Mouse (Mus musculus) natural killer cell, adult 2 months (primary cell): ENCODE data around the gene Mon1b.

Experiments
- DNase-seq, 2 experiments: peaks; one replicate each; pipeline ENCODE4 v3.0.0; 2022; ENCODE audit warnings: low spot score in 2 of 2

Mon1b gene

DNA sequence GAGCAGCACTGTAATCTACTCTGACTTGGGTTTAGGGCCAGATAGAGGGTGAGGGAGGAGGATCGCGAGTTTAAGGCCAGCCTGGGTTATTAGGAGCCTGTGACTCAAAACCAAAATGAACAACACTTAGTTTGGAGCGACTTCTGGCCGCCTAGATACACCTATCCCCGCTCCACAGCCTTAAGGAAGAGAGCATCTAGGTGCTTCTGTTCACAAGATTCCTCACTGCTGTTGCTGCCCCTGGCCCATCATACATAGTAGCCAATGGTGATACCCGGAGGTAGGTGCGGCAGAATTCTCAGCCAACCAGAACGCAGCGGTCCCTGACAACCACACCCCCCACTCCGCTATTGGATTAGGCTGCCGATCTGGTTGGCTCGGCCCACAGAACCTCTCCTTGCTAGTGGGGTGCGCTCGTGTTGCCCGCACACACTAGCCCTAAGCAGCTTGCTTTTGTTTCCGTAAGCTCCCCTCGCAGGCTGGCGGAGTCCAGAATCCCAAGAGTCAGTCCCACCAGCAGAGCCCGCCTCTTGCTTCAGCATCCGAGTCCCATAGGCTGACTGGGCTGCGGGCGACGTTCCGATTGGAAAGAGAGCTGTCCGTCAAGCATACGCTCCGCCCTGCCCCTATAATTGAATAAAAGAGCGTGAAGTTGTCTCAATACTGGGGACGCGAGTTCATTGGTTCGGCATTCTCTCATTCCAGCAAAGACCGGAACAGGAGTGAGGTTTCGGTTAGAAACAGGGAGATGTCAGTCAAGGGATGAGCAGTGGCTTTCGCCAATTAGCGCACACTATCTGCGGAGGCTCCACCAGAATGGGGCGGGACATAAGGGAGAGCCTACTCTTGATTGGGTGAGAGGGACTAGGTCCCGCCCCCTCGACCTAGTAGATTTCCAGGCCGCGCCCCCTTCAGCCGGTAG, at the start of gene Mon1b:
Gene Mon1b, plus strand, starts transcription at position 918 of the 922 bp plus-strand sequence.
- peak; percentile 98 to 99 for DNase-seq

DNA sequence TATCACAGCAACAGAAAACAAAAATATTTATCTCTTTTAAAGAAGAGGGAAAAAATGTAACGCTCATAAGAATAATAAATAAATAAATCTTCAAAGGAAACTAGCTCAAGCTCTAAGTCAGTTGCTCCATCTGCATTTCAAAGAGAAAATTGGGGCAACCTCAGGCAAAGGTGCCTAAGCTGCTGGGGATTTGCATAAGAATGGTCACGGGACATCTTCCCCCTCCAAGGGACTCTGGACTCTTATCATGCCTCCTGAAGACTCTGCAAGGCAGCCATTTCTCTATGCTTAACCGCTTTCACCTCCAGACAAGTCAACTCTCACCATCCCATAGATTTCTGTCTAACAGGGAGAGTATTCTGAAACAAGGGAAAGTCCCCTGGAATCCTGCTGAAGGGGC, 37.0 kb upstream of the Mon1b start:
- DNase-seq, result no peak

DNA sequence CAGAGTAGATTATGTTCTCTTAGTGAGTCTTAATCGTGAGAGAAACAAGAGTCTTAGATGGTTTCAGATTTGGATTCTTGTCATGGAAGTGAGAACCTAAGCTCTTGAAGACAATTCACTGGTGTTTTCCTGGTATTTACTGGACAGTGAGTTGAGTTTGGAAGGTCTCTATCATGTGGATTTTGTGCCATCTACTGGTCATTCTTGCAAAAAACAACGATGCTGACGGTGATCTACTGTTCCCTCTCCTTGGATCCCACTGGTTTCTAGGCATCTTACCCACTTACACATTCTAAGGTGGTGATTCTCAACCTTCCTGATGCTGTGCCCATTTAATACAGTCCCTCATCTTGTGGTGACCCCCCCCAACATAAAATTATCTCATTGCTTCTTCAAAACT, 2.8 kb upstream of the Mon1b start:
- DNase-seq, result peak in 1 of 2 experiments; percentile 16

DNA sequence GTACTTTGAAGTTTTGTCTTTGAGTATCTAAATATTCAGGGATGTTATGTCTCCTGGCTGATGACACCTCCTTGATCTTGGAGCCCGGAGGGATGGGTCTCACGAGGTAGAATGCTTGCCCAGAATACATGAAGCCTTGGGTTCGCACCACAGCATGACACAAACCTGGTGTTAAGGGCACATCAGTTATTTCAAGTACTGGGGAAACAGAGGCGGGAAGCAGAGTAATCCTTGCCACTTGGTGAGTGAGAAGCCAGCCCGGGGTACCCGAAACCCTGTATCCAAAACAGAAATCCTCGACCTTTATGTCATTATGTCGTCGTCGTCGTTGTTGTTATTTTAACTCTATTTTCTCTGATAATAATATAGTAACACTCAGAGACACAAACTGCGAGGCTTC, 1.2 kb upstream of the Mon1b start:
- no peak for DNase-seq

DNA sequence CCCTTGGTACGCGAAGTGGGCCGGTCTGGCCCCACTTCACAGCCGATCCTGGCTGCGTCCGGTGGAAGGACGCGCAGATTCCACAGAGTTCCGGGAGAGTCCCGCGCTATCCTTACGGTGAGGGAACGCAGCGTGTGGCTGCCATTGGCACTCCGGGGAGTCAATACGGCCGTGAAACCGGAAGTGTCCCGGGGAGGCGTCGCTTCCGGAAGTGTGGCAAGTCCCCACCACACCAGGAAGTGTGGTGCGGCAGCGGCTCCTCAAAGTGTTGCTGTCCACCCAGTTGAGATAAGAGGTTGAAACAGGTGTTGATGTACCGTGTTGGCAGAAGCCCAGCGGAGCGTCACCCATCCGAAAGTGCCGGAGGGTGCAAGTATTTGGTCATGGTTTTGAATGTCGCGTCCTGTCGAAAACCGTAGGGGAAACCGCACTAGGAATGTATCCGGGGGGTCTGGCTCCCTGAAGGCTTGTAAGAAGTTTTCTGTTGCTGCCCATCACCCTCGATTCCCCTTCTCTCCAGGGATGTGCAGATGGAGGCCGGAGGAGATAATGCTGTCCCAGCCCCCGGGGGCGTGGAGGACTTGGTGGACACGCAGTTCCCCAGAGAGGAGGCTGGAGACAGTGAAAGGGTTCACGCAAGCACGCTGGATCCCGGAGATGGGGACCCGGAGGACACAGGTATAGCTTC, 349 bp downstream of the Mon1b start:
- peak in 1 of 2 experiments; percentile 96 for DNase-seq

DNA sequence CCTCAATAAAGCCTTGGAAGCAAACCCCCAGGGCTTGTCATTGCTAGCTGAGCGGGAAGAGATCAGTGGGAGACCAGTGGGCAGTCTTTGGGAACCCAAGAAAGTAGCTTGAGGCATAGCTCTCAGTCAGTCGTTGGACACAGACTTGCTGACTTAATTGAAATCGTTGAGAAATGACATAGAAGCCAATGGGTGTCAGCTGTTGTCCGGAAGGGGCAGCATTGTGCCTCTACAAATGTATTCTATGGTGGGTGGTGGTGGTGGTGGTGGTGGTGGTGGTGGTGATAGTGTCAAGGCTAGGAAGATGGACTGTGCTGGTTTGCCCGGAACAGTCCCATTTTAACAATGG, 867 bp downstream of the Mon1b start:
- DNase-seq, result peak in 1 of 2 experiments; percentile 12

DNA sequence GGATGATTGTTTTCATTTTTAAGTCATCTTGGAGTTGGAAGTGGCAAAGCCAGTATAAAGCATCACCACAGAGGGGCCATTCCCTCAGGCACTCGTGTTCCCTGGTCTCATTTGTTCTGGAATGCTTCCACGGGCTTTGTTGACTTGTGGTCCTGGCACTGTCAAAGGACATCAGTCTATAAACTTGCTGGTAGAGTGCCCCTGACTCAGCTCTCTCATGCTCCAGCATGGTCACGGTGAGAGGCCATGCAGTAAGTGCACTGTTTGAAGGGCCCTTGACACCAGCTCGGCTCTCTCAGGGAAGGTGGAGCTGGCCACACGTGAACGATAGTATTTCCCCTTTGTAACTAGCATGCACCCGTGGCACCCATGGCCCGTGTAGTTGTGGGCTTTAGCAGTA, 5.0 kb downstream of the Mon1b start:
- DNase-seq, result no peak

DNA sequence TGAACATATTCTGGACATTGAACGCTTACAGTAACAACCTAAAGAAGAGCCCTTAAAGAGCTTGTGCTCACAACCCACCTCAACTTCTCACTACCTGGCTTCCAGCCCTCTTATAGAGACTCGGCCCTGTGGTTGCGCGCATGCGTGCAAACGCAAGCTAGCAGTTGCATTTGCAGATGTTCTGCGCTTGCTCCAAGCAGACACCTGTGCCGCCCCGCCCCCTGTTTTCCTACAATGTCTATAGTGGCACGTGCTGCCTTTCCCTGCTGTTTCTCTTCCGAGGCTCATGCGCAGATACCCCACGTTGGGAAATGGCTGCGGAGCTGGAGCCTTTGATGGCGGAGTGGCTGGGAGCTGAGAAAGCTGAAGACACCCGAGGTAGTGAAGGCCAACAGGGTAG, 7.5 kb downstream of the Mon1b start, which contains the start of gene Syce1l:
Gene Syce1l, plus strand, starts transcription at position 288 of the 400 bp plus-strand sequence.
- no peak for DNase-seq

DNA sequence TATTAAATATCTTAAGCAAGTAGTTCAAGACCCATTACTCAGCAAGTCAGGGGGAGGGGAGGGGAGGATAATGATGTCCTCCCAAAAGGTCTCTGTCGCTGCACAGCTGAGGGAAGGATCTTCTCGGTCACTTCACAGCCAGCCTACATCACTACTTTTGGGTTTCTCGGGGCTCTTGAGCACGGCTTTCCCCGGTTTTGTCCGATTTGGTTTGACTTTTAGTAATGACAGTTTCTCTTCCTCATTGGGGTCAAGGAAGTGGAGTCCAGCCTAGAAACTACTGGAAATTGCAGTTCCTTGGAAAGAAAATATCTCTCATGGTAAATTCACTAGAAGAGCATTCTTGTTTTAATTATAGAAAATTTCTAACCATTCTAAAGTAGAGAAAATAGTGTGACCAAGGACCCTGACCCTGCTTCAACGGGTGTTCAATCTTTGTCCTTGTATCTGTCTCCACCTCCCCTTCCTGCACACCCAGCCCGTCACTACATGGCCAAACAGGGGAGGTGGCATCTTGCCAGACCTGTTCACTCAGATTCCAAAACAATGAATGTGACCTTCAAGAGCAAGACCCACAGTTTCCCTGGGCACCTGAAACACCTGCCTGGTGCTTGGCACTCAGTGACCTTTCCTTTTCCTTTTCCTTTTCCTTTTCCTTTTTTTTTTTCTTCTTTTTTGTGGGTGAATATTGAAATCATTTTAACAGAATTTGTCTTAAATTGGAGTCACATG, 8.3 kb downstream of the Mon1b start:
- no peak for DNase-seq

DNA sequence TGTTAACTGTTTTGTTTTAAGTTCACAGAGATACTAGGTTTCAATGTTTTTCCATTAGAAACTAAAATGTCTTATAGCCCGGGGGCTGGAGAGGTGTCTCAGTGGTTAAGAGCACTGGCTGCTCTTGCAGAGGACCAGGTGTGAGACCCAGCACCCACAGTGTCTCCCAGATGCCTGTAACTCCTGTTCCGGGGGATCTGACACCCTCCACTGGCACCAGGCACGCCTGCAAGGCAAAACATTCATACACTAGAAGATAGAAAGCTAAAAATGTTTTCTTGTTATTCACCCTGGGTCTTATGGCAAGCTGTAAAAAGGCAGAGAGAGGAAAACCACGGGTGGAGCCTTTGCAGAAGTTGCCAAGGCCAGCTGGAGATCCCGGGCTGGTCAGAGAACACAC, 9.8 kb downstream of the Mon1b start:
- no peak for DNase-seq

DNA sequence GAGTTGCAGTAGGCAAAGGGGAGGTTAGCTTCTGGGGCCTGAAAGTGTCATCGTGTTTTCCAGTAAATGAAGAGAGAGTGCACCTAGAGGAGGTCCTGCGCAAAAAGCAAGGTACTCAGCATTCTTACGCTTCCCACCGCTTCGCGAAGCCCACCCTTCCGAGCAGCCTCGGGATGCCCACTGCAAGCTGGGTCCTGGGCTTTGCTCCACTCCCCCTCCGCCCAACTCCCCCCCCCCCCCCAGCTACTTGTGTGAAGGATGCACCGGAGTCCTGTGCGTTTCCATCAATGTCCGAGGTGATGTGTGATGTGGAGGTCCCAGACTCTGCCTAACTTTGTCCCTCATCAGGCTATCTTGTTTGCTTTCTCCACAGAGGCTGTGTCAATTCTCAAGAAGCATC, 17.1 kb downstream of the Mon1b start:
- DNase-seq, result no peak

DNA sequence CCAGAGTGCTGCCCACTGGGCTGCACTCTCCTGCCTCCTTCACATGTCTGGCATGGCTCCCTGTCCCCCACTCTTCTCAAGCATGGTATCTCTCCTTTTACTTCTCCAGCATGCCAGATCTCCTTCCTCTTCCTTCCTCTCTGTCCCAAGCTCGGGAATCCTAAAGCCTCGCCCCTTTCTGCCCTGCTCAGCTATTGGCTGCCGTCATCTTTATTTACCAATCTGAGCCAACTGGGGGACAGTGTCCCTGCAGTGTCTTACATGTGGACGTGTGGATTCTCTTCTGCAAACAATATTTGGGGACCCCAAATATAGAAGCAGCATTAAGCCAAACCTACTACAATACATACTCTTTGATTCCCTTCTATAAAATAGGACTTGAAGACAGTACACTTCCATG, 17.8 kb downstream of the Mon1b start:
- DNase-seq, result no peak

DNA sequence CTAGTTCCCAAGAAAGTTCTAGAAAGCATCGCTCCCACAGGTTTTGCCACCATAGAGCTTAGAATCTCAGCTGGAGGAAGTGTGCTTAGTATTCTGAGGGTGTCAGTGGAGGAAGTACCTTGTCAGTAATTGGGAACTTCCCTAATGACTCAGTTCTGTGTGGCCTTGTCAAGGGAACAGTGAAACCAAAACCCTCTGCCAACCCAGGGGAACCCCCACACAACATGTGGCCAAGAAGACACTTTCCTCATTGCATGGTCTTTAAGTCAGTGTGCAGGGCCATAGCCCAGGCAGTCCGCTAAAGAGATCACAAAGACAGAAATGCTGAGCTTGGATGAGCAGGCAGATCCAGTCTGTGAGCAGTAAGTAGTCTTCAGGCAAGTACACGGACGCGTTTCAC, 20.8 kb downstream of the Mon1b start:
- peak; percentile 50 to 56 for DNase-seq

DNA sequence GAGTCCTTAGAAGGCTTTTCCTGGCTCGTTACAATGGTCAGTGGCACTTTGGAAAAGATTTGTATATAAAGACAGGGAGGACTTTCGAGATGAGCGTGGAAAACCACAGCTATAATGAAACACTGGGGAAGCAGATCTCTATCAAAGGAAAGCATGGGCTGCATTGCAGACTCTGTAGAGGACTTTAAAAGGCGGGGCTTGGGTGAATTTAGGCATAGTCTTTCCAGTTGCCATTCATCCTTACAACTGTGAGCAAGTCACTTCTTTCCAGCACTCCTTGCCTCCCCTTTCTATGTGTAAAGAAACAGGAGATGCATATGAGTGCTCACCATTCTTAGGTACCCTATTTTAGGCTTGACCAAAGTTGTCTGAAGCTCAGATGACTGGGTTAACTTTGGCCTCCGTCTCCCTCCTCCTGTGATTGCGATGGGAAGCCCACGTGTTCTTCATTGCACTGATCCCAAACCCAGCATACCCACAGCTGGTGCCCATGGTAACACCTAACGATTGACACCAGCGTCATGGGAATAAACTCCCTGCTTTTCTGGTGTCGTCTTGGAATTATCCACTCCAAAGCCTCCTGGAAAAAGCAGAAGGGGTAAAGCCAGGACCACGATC, 21.4 kb downstream of the Mon1b start:
- DNase-seq, result no peak

DNA sequence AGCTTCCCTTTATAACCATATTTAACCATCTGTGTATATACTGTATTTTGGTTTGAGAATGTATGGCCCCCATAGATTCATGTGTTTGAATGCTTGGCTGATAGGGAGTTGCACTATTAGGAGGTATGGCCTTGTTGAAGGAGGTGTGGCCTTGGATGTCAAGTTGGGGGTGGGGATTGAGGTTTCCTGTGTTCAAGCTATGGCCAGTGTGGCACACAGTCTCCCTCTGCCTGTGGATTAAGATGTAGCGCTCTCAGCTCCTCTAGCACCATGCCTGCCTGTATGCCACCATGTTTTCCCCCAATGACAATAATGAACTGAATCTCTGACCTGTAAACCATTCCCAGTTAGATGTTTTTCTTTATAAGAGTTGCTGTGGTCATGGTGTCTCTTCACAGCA, 24.7 kb downstream of the Mon1b start:
- DNase-seq, result no peak

DNA sequence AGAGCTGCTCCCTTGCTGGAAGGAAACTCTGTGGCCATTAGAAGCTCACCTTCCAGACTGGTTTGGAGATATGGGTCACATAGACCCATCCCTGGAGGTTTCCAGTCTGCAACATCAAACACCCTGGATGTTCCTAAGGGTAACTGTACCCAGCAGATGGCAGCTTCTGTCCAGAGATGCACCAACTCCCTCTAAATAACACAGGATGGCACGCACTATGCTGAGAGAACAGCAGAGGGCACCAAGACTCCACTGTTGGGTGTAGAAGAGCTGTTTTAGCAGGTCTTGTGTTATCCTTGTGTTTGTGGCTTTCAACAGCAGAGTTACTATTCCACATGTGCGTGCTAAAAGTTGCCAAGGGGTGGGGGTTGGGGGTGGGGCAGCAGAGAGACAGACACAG, 29.2 kb downstream of the Mon1b start:
- peak; percentile 39 to 54 for DNase-seq

DNA sequence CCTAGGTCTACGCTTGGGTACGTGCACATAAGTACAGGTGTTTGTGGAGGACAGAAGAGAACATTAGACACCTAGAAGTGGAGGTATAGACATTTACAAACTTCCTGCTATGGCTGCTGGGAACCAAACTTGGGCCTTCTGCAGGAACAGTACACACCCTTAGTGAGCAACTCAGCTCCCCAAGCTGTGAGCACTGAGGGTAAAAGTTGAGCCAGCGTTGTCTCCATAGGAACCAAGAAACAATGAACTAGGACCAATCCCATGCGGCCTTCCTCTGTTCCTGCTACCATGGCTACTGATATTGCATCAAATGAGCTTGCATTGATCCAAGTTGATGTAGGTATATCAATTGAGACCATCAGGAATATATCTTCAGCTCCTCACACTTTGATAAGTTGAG, 29.6 kb downstream of the Mon1b start:
- DNase-seq, result no peak

DNA sequence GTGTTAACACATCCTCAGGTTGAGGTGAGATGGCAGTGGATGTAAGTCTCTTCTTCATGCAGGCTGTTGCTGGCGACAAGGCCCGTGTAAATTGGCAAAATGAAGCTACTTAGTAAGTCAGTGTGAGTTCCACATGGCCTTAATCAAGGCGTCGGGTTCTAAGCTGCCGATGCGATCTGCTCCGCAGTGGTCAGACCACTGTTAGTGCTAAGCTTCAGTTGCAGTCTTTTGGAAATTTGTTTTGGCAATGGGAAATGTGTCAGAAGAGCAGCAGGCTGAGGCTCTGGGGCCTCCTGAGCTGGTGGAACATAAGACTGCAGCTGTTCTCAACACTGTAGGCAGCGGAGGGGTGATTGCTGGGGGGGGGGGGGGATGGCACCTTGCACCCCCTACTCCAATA, 30.6 kb downstream of the Mon1b start:
- no peak for DNase-seq

DNA sequence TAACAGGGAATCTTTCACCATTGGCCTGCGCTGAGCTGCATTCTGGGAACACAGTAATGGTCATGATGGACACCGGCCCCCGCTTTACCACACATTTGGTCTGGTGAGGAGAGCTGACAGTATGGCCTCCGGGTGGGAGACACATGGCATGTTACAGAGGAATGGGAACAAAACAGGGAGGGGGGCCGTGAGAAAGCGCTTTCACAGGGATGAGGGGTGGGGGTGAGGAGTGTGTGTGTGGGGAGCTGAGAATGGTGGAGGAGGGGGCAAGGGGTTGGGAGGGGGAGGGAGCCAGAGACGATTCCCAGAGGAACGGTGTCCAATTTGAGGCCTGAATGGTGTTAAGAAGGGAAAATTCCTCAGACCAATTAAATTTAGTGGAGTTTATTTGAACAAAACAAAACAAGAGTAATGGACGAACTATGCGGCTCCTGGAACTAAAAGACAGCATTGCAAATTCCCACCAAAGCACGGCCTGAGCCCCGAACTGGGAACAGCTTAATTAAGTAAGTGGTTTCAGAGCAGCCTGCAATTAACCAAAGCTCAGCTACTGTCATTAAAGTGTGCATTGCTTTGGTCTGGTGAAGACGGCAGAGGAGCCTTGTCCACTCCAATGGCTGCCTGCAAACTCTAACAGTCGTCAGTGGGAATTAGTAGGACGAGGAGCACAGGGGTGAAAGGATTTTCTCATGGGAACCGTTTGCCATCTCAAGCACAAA, 31.5 kb downstream of the Mon1b start:
- no peak for DNase-seq

DNA sequence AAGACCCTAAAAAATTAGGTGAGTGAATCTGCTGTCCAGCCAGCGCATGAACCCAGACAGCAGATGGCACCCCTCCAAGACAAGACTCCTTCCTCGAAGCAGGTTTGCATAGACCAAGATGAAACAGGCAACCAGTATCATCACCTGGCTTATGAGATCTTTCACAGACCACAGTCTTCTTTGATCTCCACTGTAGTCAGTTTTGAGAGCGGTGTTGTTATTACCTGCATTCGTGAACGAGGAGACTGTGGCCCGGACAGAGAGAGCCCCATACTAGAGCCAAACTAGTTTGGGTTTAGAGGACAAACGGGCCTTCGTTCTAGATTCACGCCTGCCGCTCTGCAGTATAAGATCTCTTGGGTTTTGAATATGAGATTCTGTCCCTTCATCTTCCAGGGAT, 34.5 kb downstream of the Mon1b start:
- DNase-seq, result no peak

DNA sequence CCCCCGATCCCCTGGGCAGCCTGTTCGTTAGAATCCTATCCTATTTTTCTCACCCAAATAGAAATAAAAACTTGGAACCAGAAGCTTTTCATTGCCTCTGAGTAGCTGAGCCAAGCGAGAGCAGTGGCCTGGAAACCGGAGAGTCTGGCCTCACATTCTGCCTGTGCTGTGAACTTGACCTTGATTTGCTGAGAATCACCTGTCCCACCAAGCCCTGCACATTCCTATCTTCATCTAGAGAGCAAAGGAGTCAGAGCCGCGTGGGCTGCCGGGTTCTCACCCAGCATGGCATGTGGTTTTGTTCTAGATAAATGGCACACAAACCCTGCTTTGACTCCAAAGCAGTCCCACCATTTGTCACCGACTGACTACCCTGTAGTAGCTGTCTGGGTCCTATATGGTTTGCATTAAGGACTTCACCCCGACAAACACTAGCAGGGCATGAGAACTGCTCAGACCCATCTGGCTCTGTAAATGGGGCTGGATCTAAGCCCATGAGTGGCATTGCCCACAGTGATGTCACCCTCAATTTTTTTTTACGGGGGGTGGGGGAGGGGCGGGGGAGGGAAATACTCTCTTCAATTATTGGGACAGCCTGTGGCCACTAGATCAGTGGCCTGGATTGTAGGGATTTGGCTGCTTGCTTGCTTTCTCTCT, 37.3 kb downstream of the Mon1b start:
- no peak for DNase-seq
